Mouse (Mus musculus) midbrain, embryonic 13.5 days (tissue): ENCODE data around the gene Hic1. TPM values are rescaled to one million over a fixed set of nuclear protein-coding genes. Genes with fewer than 3 reads are reported as not detected.

Experiments
- ATAC-seq: fragments of 200-750 bp; cut with Nextera tagmentation; 2 replicates; pipeline ENCODE4 v1.8.0; 2017; ENCODE audit warnings: mild to moderate bottlenecking, moderate TSS enrichment, moderate library complexity
- H3K27ac ChIP-seq: fragments of 300-500 bp; sonication (generic); 2 replicates; pipeline ENCODE4 v1.5.1; 2015; ENCODE audit warnings: inconsistent platforms, mild to moderate bottlenecking, moderate library complexity
- H3K27me3 ChIP-seq: fragments of 300-500 bp; sonication (generic); 2 replicates; pipeline ENCODE4 v1.6.1; 2015; ENCODE audit warnings: mild to moderate bottlenecking, inconsistent platforms
- H3K36me3 ChIP-seq: fragments of 300-500 bp; sonication (generic); 2 replicates; pipeline ENCODE4 v1.6.1; 2015; ENCODE audit warnings: mild to moderate bottlenecking, inconsistent platforms
- H3K4me1 ChIP-seq: fragments of 300-500 bp; sonication (generic); replicated peaks from 2 replicates; pipeline ENCODE4 v1.6.1; 2015; ENCODE audit warnings: inconsistent platforms
- H3K4me2 ChIP-seq: fragments of 300-500 bp; sonication (generic); replicated peaks from 2 replicates; pipeline ENCODE4 v1.6.1; 2015; ENCODE audit warnings: moderate library complexity, mild to moderate bottlenecking, inconsistent platforms
- H3K4me3 ChIP-seq: fragments of 300-500 bp; sonication (generic); replicated peaks from 2 replicates; pipeline ENCODE4 v1.5.1; 2015; ENCODE audit warnings: mild to moderate bottlenecking, inconsistent platforms
- H3K9ac ChIP-seq: fragments of 300-500 bp; sonication (generic); replicated peaks from 2 replicates; pipeline ENCODE4 v1.6.1; 2015; ENCODE audit warnings: mild to moderate bottlenecking, inconsistent platforms
- H3K9me3 ChIP-seq: fragments of 300-500 bp; sonication (generic); 2 replicates; pipeline ENCODE4 v1.6.1; 2016; ENCODE audit warnings: mild to moderate bottlenecking, inconsistent platforms
- WGBS: fragments of 180-500 bp; shearing (Covaris S2); methylation state at CpG from one replicate; pipeline ENCODE4 v1.1.7; 2015; 5-methylcytosine and 5-hydroxymethylcytosine counted together
- polyA plus RNA-seq: library from polyadenylated mRNA; unstranded; fragments of >200 nt; fragmentation: Nextera tagmentation; extraction: Ambion mirVana; gene quantifications from 2 replicates; pipeline ENCODE4 v1.2.1, GENCODE M21; 2015

The Hic1 gene
- polyA plus RNA-seq, 1 experiment from 2014 or later = 2.4 TPM

GRCm38 (mm10) chr11:75164051-75164450, 5.3 kb downstream of the Hic1 start:
- Histone ChIP-seq H3K9me3 (no peaks in the 10 kb centered on the region), H3K9ac (no peak overlapping the region), H3K27me3 (peaks cover 65% of the 10 kb centered on the region), H3K36me3 (peaks cover 41% of the 10 kb centered on the region), H3K27ac (no peak overlapping the region), H3K4me2 (no peak overlapping the region), H3K4me1 (peaks cover 38% of the 10 kb centered on the region), H3K4me3 (no peak overlapping the region)
- ATAC-seq = no peak
- 80% methylated on average over 2 of the region's 2 CpGs for WGBS

- no peak overlapping the region for H3K9ac ChIP-seq
- H3K4me1 ChIP-seq = peaks cover 31% of the 10 kb centered on the region
- 91% methylated on average over 6 of the region's 6 CpGs for WGBS
- ATAC-seq = no peak
- no peak overlapping the region for H3K4me3 ChIP-seq
- no peak overlapping the region for H3K27ac ChIP-seq
- H3K36me3 ChIP-seq = peaks cover 46% of the 10 kb centered on the region
- no peak overlapping the region for H3K4me2 ChIP-seq
- H3K27me3 ChIP-seq = peaks cover 59% of the 10 kb centered on the region
- H3K9me3 ChIP-seq = no peaks in the 10 kb centered on the region
Observed at GRCm38 (mm10) chr11:75163379-75163778, 5.9 kb downstream of the Hic1 start.

GRCm38 (mm10) chr11:75162591-75163080, 6.7 kb downstream of the Hic1 start:
- H3K4me2 ChIP-seq = no peak overlapping the region
- H3K9ac ChIP-seq = no peak overlapping the region
- H3K4me1 ChIP-seq = peaks cover 24% of the 10 kb centered on the region
- peaks cover 47% of the 10 kb centered on the region for H3K36me3 ChIP-seq
- H3K27ac ChIP-seq = no peak overlapping the region
- H3K27me3 ChIP-seq = peaks cover 51% of the 10 kb centered on the region
- ATAC-seq = no peak
- 90% methylated on average over 12 of the region's 12 CpGs for WGBS
- no peaks in the 10 kb centered on the region for H3K9me3 ChIP-seq
- no peak overlapping the region for H3K4me3 ChIP-seq

GRCm38 (mm10) chr11:75161417-75162008, 7.8 kb downstream of the Hic1 start:
- Histone ChIP-seq H3K36me3 (peaks cover 51% of the 10 kb centered on the region), H3K4me1 (peaks cover 13% of the 10 kb centered on the region), H3K4me2 (no peak overlapping the region), H3K4me3 (no peak overlapping the region), H3K9ac (no peak overlapping the region), H3K27ac (no peak overlapping the region), H3K9me3 (no peaks in the 10 kb centered on the region), H3K27me3 (peaks cover 40% of the 10 kb centered on the region)
- no peak for ATAC-seq
- WGBS = 80% methylated on average over 4 of the region's 4 CpGs

- 88% methylated on average over 7 of the region's 7 CpGs for WGBS
- ATAC-seq = no peak
- no peaks in the 10 kb centered on the region for H3K9me3 ChIP-seq
- H3K4me3 ChIP-seq = no peak overlapping the region
- H3K36me3 ChIP-seq = peaks cover 57% of the 10 kb centered on the region
- H3K27ac ChIP-seq = no peak overlapping the region
- H3K27me3 ChIP-seq = peaks cover 34% of the 10 kb centered on the region
- H3K9ac ChIP-seq = no peak overlapping the region
- H3K4me1 ChIP-seq = peaks cover 7% of the 10 kb centered on the region
- H3K4me2 ChIP-seq = no peak overlapping the region
Observed at GRCm38 (mm10) chr11:75160954-75161353, 8.4 kb downstream of the Hic1 start.

- H3K4me1 ChIP-seq = no peaks in the 10 kb centered on the region
- H3K27ac ChIP-seq = no peak overlapping the region
- WGBS = 67% methylated on average over 2 of the region's 2 CpGs
- H3K4me2 ChIP-seq = no peak overlapping the region
- peaks cover 21% of the 10 kb centered on the region for H3K27me3 ChIP-seq
- H3K36me3 ChIP-seq = peaks cover 57% of the 10 kb centered on the region
- no peak overlapping the region for H3K9ac ChIP-seq
- no peak for ATAC-seq
- H3K9me3 ChIP-seq = no peaks in the 10 kb centered on the region
- no peak overlapping the region for H3K4me3 ChIP-seq
Observed at GRCm38 (mm10) chr11:75159564-75159963, 9.8 kb downstream of the Hic1 start.

GRCm38 (mm10) chr11:75158432-75158831, 10.9 kb downstream of the Hic1 start:
- Histone ChIP-seq H3K4me1 (no peaks in the 10 kb centered on the region), H3K36me3 (peaks cover 55% of the 10 kb centered on the region), H3K27me3 (peaks cover 9% of the 10 kb centered on the region), H3K4me2 (no peak overlapping the region), H3K27ac (no peak overlapping the region), H3K9me3 (no peaks in the 10 kb centered on the region), H3K9ac (no peak overlapping the region), H3K4me3 (no peak overlapping the region)
- WGBS = 98% methylated on average over 14 of the region's 14 CpGs
- no peak for ATAC-seq

- 43% methylated on average over 2 of the region's 2 CpGs for WGBS
- Histone ChIP-seq H3K4me3 (no peak overlapping the region), H3K4me2 (no peak overlapping the region), H3K27me3 (peaks cover 4% of the 10 kb centered on the region), H3K36me3 (peaks cover 54% of the 10 kb centered on the region), H3K4me1 (no peaks in the 10 kb centered on the region), H3K9me3 (no peaks in the 10 kb centered on the region), H3K9ac (no peak overlapping the region), H3K27ac (no peak overlapping the region)
- no peak for ATAC-seq
Observed at GRCm38 (mm10) chr11:75157901-75158300, 11.4 kb downstream of the Hic1 start.

GRCm38 (mm10) chr11:75157037-75157436, 12.3 kb downstream of the Hic1 start:
- Histone ChIP-seq H3K9ac (no peak overlapping the region), H3K4me2 (no peak overlapping the region), H3K9me3 (no peaks in the 10 kb centered on the region), H3K4me3 (no peak overlapping the region), H3K27me3 (no peaks in the 10 kb centered on the region), H3K27ac (0 out of 2 replicates have a peak overlapping the region, but pooled peaks have one; percentile 15), H3K36me3 (peaks cover 48% of the 10 kb centered on the region), H3K4me1 (no peaks in the 10 kb centered on the region)
- 77% methylated on average over 4 of the region's 4 CpGs for WGBS
- no peak for ATAC-seq

- Histone ChIP-seq H3K27ac (0 out of 2 replicates have a peak overlapping the region, but pooled peaks have one; percentile 15), H3K36me3 (peaks cover 45% of the 10 kb centered on the region), H3K4me3 (no peak overlapping the region), H3K4me1 (no peaks in the 10 kb centered on the region), H3K4me2 (no peak overlapping the region), H3K9me3 (no peaks in the 10 kb centered on the region), H3K27me3 (no peaks in the 10 kb centered on the region), H3K9ac (no peak overlapping the region)
- ATAC-seq = no peak
- 80% methylated on average over 5 of the region's 5 CpGs for WGBS
Observed at GRCm38 (mm10) chr11:75156416-75156815, 12.9 kb downstream of the Hic1 start.

- no peak for ATAC-seq
- Histone ChIP-seq H3K27ac (no peak overlapping the region), H3K4me2 (no peak overlapping the region), H3K9me3 (no peaks in the 10 kb centered on the region), H3K9ac (no peak overlapping the region; the same call in 1 of the 2 replicates), H3K4me1 (no peaks in the 10 kb centered on the region), H3K27me3 (no peaks in the 10 kb centered on the region), H3K4me3 (no peak overlapping the region), H3K36me3 (peaks cover 45% of the 10 kb centered on the region)
- WGBS = 89% methylated on average over 6 of the region's 6 CpGs
Observed at GRCm38 (mm10) chr11:75155985-75156384, 13.3 kb downstream of the Hic1 start.

- WGBS = 79% methylated on average over 6 of the region's 6 CpGs
- H3K27ac ChIP-seq = no peak overlapping the region
- H3K9me3 ChIP-seq = no peaks in the 10 kb centered on the region
- H3K4me3 ChIP-seq = no peak overlapping the region
- H3K4me2 ChIP-seq = no peak overlapping the region
- H3K9ac ChIP-seq = no peak overlapping the region
- no peaks in the 10 kb centered on the region for H3K4me1 ChIP-seq
- H3K36me3 ChIP-seq = peaks cover 37% of the 10 kb centered on the region
- H3K27me3 ChIP-seq = no peaks in the 10 kb centered on the region
- no peak for ATAC-seq
Observed at GRCm38 (mm10) chr11:75154053-75154585, 15.2 kb downstream of the Hic1 start.
